Mouse (Mus musculus) activated CD4-positive, CD25-positive, alpha-beta regulatory T cell, adult 4 months (primary cell): ENCODE data around the gene Gper1. TPM values are rescaled to one million over a fixed set of nuclear protein-coding genes. Genes with fewer than 3 reads are reported as not detected.
"Not testable (repeated sequence)": the region's sequence is repeated elsewhere in the genome, so short reads cannot be mapped to it uniquely, and the experiment has no call there.

Experiments used
- ATAC-seq: one replicate; pipeline ENCODE4 v1.8.0; 2017
- polyA plus RNA-seq, 2 experiments: library from polyadenylated mRNA; unstranded; fragments of 100-300 nt; shearing (Covaris generic); gene quantifications; one replicate each; pipeline ENCODE4 v1.2.1; 2017

The Gper1 gene
- polyA plus RNA-seq, 2 experiments from 2014 or later: not detected

GRCm38 (mm10) chr5:139390324-139391119, 32.4 kb upstream of the Gper1 start:
- ATAC-seq: not testable (repeated sequence)

- no peak for ATAC-seq
These were observed 31.5 kb upstream of the Gper1 start for GRCm38 (mm10) chr5:139391309-139391990.

GRCm38 (mm10) chr5:139392219-139393196, 30.4 kb upstream of the Gper1 start:
- ATAC-seq: no peak

- no peak for ATAC-seq
These were observed 29.8 kb upstream of the Gper1 start for GRCm38 (mm10) chr5:139393197-139393588.

- no peak for ATAC-seq
These were observed 28.6 kb upstream of the Gper1 start for GRCm38 (mm10) chr5:139394399-139394798.

- ATAC-seq: no peak
These were observed 27.4 kb upstream of the Gper1 start for GRCm38 (mm10) chr5:139395528-139395927.

GRCm38 (mm10) chr5:139397359-139397916, 25.5 kb upstream of the Gper1 start:
- no peak for ATAC-seq

- ATAC-seq: peak; percentile 90
These were observed 24.8 kb upstream of the Gper1 start for GRCm38 (mm10) chr5:139397959-139398753.

- ATAC-seq: no peak
These were observed 24.2 kb upstream of the Gper1 start for GRCm38 (mm10) chr5:139398786-139399185.

GRCm38 (mm10) chr5:139399991-139400390, 23.0 kb upstream of the Gper1 start:
- ATAC-seq: no peak

- ATAC-seq: no peak
These were observed 20.8 kb upstream of the Gper1 start for GRCm38 (mm10) chr5:139402106-139402505.

- no peak for ATAC-seq
These were observed 19.2 kb upstream of the Gper1 start for GRCm38 (mm10) chr5:139403692-139404260.

- ATAC-seq: no peak
These were observed 18.1 kb upstream of the Gper1 start, which contains the start of gene C130050O18Rik for GRCm38 (mm10) chr5:139404801-139405401. C130050O18Rik (plus strand) TSS chr5:139405280.

- no peak for ATAC-seq
These were observed 17.5 kb upstream of the Gper1 start for GRCm38 (mm10) chr5:139405478-139405877.

GRCm38 (mm10) chr5:139405953-139406352, 17.0 kb upstream of the Gper1 start:
- no peak for ATAC-seq

- ATAC-seq: no peak
These were observed 15.6 kb upstream of the Gper1 start for GRCm38 (mm10) chr5:139407121-139407885.

GRCm38 (mm10) chr5:139408511-139408910, 14.4 kb upstream of the Gper1 start:
- ATAC-seq: no peak

GRCm38 (mm10) chr5:139409412-139409811, 13.5 kb upstream of the Gper1 start:
- ATAC-seq: no peak

GRCm38 (mm10) chr5:139410056-139410455, 12.9 kb upstream of the Gper1 start:
- ATAC-seq: no peak

- ATAC-seq: no peak
These were observed 11.8 kb upstream of the Gper1 start for GRCm38 (mm10) chr5:139411117-139411516.
